Mouse (Mus musculus) liver, postnatal 0 days (tissue): ENCODE data around the gene Trpc4ap.

Experiments
- CTCF ChIP-seq: sonication (generic); IDR thresholded peaks from 2 replicates; pipeline ENCODE4 v1.5.1; 2016; ENCODE audit warnings: antibody characterized with exemption, low read depth
- EP300 ChIP-seq: IDR thresholded peaks from 2 replicates; pipeline ENCODE4 v1.6.1; 2016; ENCODE audit warnings: antibody characterized with exemption, low read depth, mild to moderate bottlenecking

- no peak for TF ChIP-seq CTCF
- no peak for TF ChIP-seq EP300
Measured at GRCm38 (mm10) chr2:155637411-155637810, 54.8 kb downstream of the Trpc4ap start.
